ENCODE assay signal across 21 mouse cellular contexts in genomic region chr14:72649268-72649667, GRCm38 (mm10).
DNase-seq lines count a peak whose midpoint lies in the region; ATAC-seq and TF ChIP-seq lines count a peak whose summit lies in the region.
"Had no signal": no experiment of that assay in that cellular context is flagged by ENCODE, and none has a peak within 500 bp of the region (broad histone marks: within the 10 kb centered on the region; RNA-seq: fewer than 3 reads in every experiment).

No protein-coding gene starts in this region.

- peak; percentile 60; the same call in 1 of the 2 replicates for ATAC-seq in liver, embryonic 13.5 days (ENCODE audit: low read depth)
- 0 out of 2 replicates have a peak, but pooled peaks have one; percentile 33 for ATAC-seq in liver, embryonic 14.5 days (ENCODE audit: insufficient read depth)
- ATAC-seq in megakaryocyte progenitor cell, adult 5-6 weeks (replicated peaks; ENCODE audit: poor library complexity) = peak; percentile 86
- ATAC-seq: activated CD4-positive, CD25-positive, alpha-beta regulatory T cell, adult 4 months; forebrain, embryonic 13.5 days; forebrain, embryonic 15.5 days; Patski had no signal

- no peaks in the 10 kb centered on the region; the same call in 1 of the 2 replicates for H3K4me1 ChIP-seq in liver, embryonic 13.5 days (replicated peaks)
- no peaks in the 10 kb centered on the region for H3K4me1 ChIP-seq in liver, embryonic 14.5 days (replicated peaks; ENCODE audit: control insufficient read depth in 2 of 2, insufficient read depth in 2 of 2, low read length in 1 of 2)
- H3K4me1 ChIP-seq: embryonic facial prominence, embryonic 10.5 days; embryonic facial prominence, embryonic 12.5 days; forebrain, embryonic 13.5 days; forebrain, embryonic 15.5 days had no signal

- H3K4me2 ChIP-seq in liver, embryonic 13.5 days = no peak overlapping the region
- H3K4me2 ChIP-seq in liver, embryonic 14.5 days (ENCODE audit: low read depth) = no peak overlapping the region
- H3K4me2 ChIP-seq: embryonic facial prominence, embryonic 12.5 days; forebrain, embryonic 13.5 days; forebrain, embryonic 15.5 days had no signal

- no peak overlapping the region for H3K4me3 ChIP-seq in liver, embryonic 13.5 days (replicated peaks)
- no peak overlapping the region for H3K4me3 ChIP-seq in liver, embryonic 14.5 days (ENCODE audit: insufficient read depth in 1 of 2, low read depth in 2 of 2, low read length in 2 of 2)
- H3K4me3 ChIP-seq in layer of hippocampus, adult 2 months = no peak overlapping the region
- H3K4me3 ChIP-seq: embryonic facial prominence, embryonic 10.5 days; embryonic facial prominence, embryonic 12.5 days; forebrain, embryonic 13.5 days; forebrain, embryonic 15.5 days had no signal

- TF ChIP-seq EP300 in liver, embryonic 14.5 days (IDR thresholded peaks at IDR 0.05; ENCODE audit: low read depth) = peak; percentile 50

- no peaks in the 10 kb centered on the region for H3K27me3 ChIP-seq in liver, embryonic 13.5 days
- H3K27me3 ChIP-seq in liver, embryonic 14.5 days (ENCODE audit: control insufficient read depth, insufficient read depth, low read length) = no peaks in the 10 kb centered on the region
- H3K27me3 ChIP-seq: embryonic facial prominence, embryonic 12.5 days; forebrain, embryonic 13.5 days; forebrain, embryonic 15.5 days; Patski had no signal

- no peaks in the 10 kb centered on the region for H3K9me3 ChIP-seq in liver, embryonic 13.5 days (replicated peaks)
- H3K9me3 ChIP-seq in liver, embryonic 14.5 days (ENCODE audit: control insufficient read depth, low read length) = no peaks in the 10 kb centered on the region
- H3K9me3 ChIP-seq: embryonic facial prominence, embryonic 10.5 days; embryonic facial prominence, embryonic 12.5 days; forebrain, embryonic 13.5 days; forebrain, embryonic 15.5 days had no signal

- no peak overlapping the region for H3K27ac ChIP-seq in liver, embryonic 13.5 days
- no peak overlapping the region for H3K27ac ChIP-seq in liver, embryonic 14.5 days
- H3K27ac ChIP-seq in layer of hippocampus, adult 2 months = no peak overlapping the region
- H3K27ac ChIP-seq: embryonic facial prominence, embryonic 10.5 days; embryonic facial prominence, embryonic 12.5 days; forebrain, embryonic 13.5 days; forebrain, embryonic 15.5 days had no signal

- no peak for DNase-seq in liver, embryonic 13.5 days
- DNase-seq in liver = no peak
- DNase-seq in liver, embryonic 14.5 days (ENCODE audit: low read depth in 3 of 3, low spot score in 3 of 3) = no peak
- DNase-seq in testis, postnatal 10 days (ENCODE audit: low spot score) = no peak
- DNase-seq in urinary bladder, postnatal 4 days (ENCODE audit: low spot score in 2 of 2) = no peak
- DNase-seq in layer of hippocampus, adult 2 months (ENCODE audit: low spot score in 2 of 2) = no peak
- DNase-seq: adrenal gland, adult 8-10 months; adrenal gland, postnatal 14 days; adrenal gland, postnatal 36 days; cerebellum, adult 11-12 months; cerebellum, adult 2 months; cerebellum, adult 9-10 months; cerebellum, postnatal 10 days; cerebellum, postnatal 25 days had no signal

- no peak overlapping the region for H3K9ac ChIP-seq in liver, embryonic 13.5 days
- H3K9ac ChIP-seq in liver, embryonic 14.5 days (replicated peaks) = no peak overlapping the region
- H3K9ac ChIP-seq: embryonic facial prominence, embryonic 12.5 days; forebrain, embryonic 13.5 days; forebrain, embryonic 15.5 days had no signal

- H3K36me3 ChIP-seq in liver, embryonic 13.5 days = no peaks in the 10 kb centered on the region
- H3K36me3 ChIP-seq in liver, embryonic 14.5 days (replicated peaks; ENCODE audit: control insufficient read depth, insufficient read depth, low read depth) = no peaks in the 10 kb centered on the region
- H3K36me3 ChIP-seq: embryonic facial prominence, embryonic 10.5 days; embryonic facial prominence, embryonic 12.5 days; forebrain, embryonic 15.5 days had no signal

- no peak for TF ChIP-seq CTCF in liver, embryonic 14.5 days (IDR thresholded peaks at IDR 0.05; ENCODE audit: low read depth)
- no peak for TF ChIP-seq CTCF in layer of hippocampus, adult 2 months (conservative IDR thresholded peaks at IDR 0.05)

Comparison
In these comparisons a context has a peak if more than half of its experiments do, and no peak if none do; other contexts are left out.
1. ATAC-seq: peak in every context shown above with its lines; median percentile 86 in megakaryocyte progenitor cell, adult 5-6 weeks; 60 in liver, embryonic 13.5 days; 33 in liver, embryonic 14.5 days.